Mouse (Mus musculus): ENCODE results near the gene Hoxa2. TPM values are rescaled to one million over a fixed set of nuclear protein-coding genes. Genes with fewer than 3 reads are reported as not detected.

Hoxa2 gene
- polyA plus RNA-seq, 1 experiment from 2014 or later = 2.3 TPM

DNA sequence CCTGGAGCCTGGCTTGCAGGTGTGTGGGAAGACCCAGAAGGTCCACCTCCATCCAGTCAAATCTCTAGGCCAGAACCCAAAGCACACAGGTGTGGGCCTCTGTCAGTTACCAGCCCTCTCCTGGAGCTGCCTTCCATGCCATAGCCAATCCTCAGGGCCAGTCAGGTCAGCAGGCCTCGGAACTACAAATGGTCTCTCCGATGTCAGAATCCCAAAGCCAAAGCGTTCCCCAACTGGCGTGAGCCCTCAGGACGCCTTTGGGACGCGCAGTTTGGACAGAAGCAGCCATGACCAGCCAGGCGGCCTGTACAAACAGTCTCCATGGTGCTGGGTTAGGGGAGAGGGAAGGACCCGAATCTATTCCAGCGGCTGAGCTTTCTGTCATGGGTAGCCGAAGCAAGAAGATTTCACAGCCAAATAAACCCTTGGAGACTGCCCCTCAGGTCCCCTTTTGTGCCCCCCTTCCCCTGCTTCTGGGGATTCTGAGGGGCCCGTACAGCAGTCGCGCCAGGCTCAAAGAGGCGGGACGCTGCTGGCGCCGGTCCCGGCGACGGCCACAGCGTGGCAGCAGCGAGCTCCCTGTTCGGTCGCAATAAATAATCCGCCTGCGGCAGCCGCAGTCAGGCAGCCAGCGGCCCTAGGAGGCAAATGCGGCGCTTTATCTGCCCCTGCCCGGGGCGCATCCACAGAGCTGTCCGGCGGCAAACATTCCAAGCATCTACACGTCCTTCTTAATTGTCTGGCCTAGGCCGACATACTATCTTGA, 46.7 kb upstream of the Hoxa2 start:
- H3K36me3 ChIP-seq (ENCODE audit: insufficient read depth, low read length) = no peaks in the 10 kb centered on the region
- no peaks in the 10 kb centered on the region for H3K27me3 ChIP-seq (ENCODE audit: insufficient read depth, low read length)
- H3K9ac ChIP-seq (ENCODE audit: low read depth, low read length) = peak overlapping the region; percentile 90
- DNase-seq (ENCODE audit: low spot score) (peak; percentile 92), ATAC-seq (replicated peaks; ENCODE audit: low FRiP score, low read depth) (peak; percentile 15; the same call in 1 of the 2 replicates)
- H3K4me1 ChIP-seq (replicated peaks; ENCODE audit: insufficient read depth, low read length) = peaks cover 55% of the 10 kb centered on the region
- WGBS = under 1% methylated on average over 37 of the region's 37 CpGs
- H3K27ac ChIP-seq = peak overlapping the region; percentile 99
- peak overlapping the region; percentile 89 for H3K4me2 ChIP-seq (ENCODE audit: low read length)
- H3K4me3 ChIP-seq (replicated peaks; ENCODE audit: low read depth, low read length) = peak overlapping the region; percentile 78
- H3K9me3 ChIP-seq (replicated peaks; ENCODE audit: low read length) = no peaks in the 10 kb centered on the region
- TF ChIP-seq CTCF (IDR thresholded peaks at IDR 0.05; ENCODE audit: low read depth) = peak; percentile 82

- 7% methylated on average over 12 of the region's 12 CpGs for whole genome bisulfite sequencing
- peak overlapping the region; percentile 85 for H3K27ac ChIP-seq
- no peaks in the 10 kb centered on the region for H3K9me3 ChIP-seq (replicated peaks; ENCODE audit: low read length)
- H3K4me3 ChIP-seq (replicated peaks; ENCODE audit: low read depth, low read length) = peak overlapping the region; percentile 78
- H3K27me3 ChIP-seq (ENCODE audit: insufficient read depth, low read length) = no peaks in the 10 kb centered on the region
- H3K4me1 ChIP-seq (replicated peaks; ENCODE audit: insufficient read depth, low read length) = peaks cover 47% of the 10 kb centered on the region
- H3K36me3 ChIP-seq (ENCODE audit: insufficient read depth, low read length) = 0 out of 2 replicates have a peak, but pooled peaks cover 4% of the 10 kb centered on the region
- H3K9ac ChIP-seq (ENCODE audit: low read depth, low read length) = peak overlapping the region; percentile 64
- no peak for ATAC-seq (replicated peaks; ENCODE audit: low FRiP score, low read depth)
- TF ChIP-seq CTCF (IDR thresholded peaks at IDR 0.05; ENCODE audit: low read depth) = no peak
- no peak for DNase-seq (ENCODE audit: low spot score)
- peak overlapping the region; percentile 89 for H3K4me2 ChIP-seq (ENCODE audit: low read length)
These were observed 45.0 kb upstream of the Hoxa2 start for GRCm38 (mm10) chr6:52209685-52210046.

GRCm38 (mm10) chr6:52208868-52209684, 44.4 kb upstream of the Hoxa2 start:
- Histone ChIP-seq H3K9me3 (replicated peaks; ENCODE audit: low read length) (no peaks in the 10 kb centered on the region), H3K4me3 (replicated peaks; ENCODE audit: low read depth, low read length) (peak overlapping the region; percentile 78), H3K4me2 (ENCODE audit: low read length) (peak overlapping the region; percentile 89), H3K9ac (ENCODE audit: low read depth, low read length) (peak overlapping the region; percentile 64), H3K4me1 (replicated peaks; ENCODE audit: insufficient read depth, low read length) (peaks cover 42% of the 10 kb centered on the region), H3K27me3 (ENCODE audit: insufficient read depth, low read length) (no peaks in the 10 kb centered on the region), H3K36me3 (ENCODE audit: insufficient read depth, low read length) (0 out of 2 replicates have a peak, but pooled peaks cover 4% of the 10 kb centered on the region), H3K27ac (peak overlapping the region; percentile 85)
- TF ChIP-seq CTCF (IDR thresholded peaks at IDR 0.05; ENCODE audit: low read depth) = no peak
- 5% methylated on average over 17 of the region's 18 CpGs for WGBS
- ATAC-seq (replicated peaks; ENCODE audit: low FRiP score, low read depth) (no peak), DNase-seq (ENCODE audit: low spot score) (peak; percentile 64)

DNA sequence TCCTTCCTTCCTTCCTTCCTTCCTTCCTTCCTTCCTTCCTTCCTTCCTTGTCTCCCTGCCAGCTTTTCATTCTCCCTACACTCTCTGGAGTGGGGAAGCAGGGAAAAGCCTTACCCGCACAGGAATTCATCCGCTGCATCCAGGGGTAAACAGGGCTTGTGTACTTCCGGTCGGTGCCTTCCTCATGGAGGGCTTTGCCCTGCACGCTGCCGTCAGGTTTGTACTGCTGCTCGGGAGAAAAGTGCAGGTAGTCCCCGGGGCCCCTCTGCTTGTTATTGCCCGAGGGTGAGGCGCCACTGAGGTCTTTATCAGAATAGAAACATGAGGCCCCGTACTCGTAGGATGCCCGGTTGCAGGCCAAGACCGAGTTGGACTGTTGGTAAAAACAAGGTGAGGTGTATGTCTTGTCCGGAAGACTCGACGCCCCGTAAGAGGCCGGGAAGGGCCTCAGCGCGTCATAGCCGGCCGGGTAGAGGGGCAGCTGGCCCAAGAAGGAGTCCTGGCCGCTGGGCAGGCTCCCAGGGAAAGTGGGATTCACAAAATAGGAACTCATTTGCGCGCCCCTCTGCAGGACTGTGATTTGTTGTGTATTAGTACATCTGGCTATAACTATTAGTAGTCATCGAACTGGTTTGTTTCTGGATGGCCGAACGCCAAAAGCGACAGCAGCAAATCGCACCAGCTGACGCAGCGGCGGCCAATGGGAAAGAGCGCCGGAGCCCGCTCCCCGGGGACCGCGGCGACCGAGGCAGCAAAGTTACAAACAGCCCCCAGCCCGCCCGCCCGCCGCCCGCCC, 43.6 kb upstream of the Hoxa2 start, which contains the start of gene Hoxa6:
Hoxa6 (minus strand) TSS at position 651 of the 796 bp plus-strand sequence.
- Histone ChIP-seq H3K9me3 (replicated peaks; ENCODE audit: low read length) (no peaks in the 10 kb centered on the region), H3K27me3 (ENCODE audit: insufficient read depth, low read length) (no peaks in the 10 kb centered on the region), H3K4me3 (replicated peaks; ENCODE audit: low read depth, low read length) (peak within 1 kb of the TSS; percentile 78), H3K9ac (ENCODE audit: low read depth, low read length) (peak within 1 kb of the TSS; percentile 64), H3K4me2 (ENCODE audit: low read length) (peak within 1 kb of the TSS; percentile 89), H3K4me1 (replicated peaks; ENCODE audit: insufficient read depth, low read length) (peaks cover 42% of the 10 kb centered on the region), H3K36me3 (ENCODE audit: insufficient read depth, low read length) (0 out of 2 replicates have a peak, but pooled peaks cover 7% of the 10 kb centered on the region), H3K27ac (peak within 1 kb of the TSS; percentile 85)
- WGBS = 2% methylated on average over 47 of the region's 47 CpGs
- DNase-seq (ENCODE audit: low spot score) (peak; percentile 79), ATAC-seq (replicated peaks; ENCODE audit: low FRiP score, low read depth) (no peak)
- no peak for TF ChIP-seq CTCF (IDR thresholded peaks at IDR 0.05; ENCODE audit: low read depth)

DNA sequence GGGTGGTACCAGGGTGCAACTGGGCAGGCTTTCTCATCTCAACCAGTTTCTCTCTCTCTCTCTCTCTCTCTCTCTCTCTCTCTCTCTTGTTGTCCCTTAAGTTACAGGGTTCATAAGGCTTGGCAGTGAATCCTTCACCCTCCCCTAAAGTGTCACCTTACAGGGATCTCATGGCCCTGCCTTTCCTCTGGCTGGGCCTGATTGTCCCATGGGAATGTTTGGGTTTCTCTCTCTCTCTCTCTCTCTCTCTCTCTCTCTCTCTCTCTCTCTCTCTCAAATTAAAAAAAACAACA, 43.0 kb upstream of the Hoxa2 start:
- TF ChIP-seq CTCF (IDR thresholded peaks at IDR 0.05; ENCODE audit: low read depth) = no peak

More for the DNA sequence above, 43.0 kb upstream of the Hoxa2 start:
- Histone ChIP-seq H3K27ac (peak overlapping the region; percentile 15; the same call in 1 of the 2 replicates), H3K4me1 (replicated peaks; ENCODE audit: insufficient read depth, low read length) (peaks cover 44% of the 10 kb centered on the region), H3K9ac (ENCODE audit: low read depth, low read length) (peak overlapping the region; percentile 47; the same call in 1 of the 2 replicates), H3K9me3 (replicated peaks; ENCODE audit: low read length) (no peaks in the 10 kb centered on the region), H3K27me3 (ENCODE audit: insufficient read depth, low read length) (no peaks in the 10 kb centered on the region), H3K36me3 (ENCODE audit: insufficient read depth, low read length) (0 out of 2 replicates have a peak, but pooled peaks cover 7% of the 10 kb centered on the region), H3K4me2 (ENCODE audit: low read length) (peak overlapping the region; percentile 89), H3K4me3 (replicated peaks; ENCODE audit: low read depth, low read length) (no peak overlapping the region)
- ATAC-seq (replicated peaks; ENCODE audit: low FRiP score, low read depth) (no peak), DNase-seq (ENCODE audit: low spot score) (peak; percentile 68)
